Mouse (Mus musculus) intestine, embryonic 15.5 days (tissue): Measurements from ENCODE around the gene Kdm4b. TPM values are rescaled to one million over a fixed set of nuclear protein-coding genes. Genes with fewer than 3 reads are reported as not detected.
A peak's percentile ranks its signal among the peaks of the same experiment; 100 is the strongest.

Source experiments
- ATAC-seq: fragments of 200-750 bp; cut with Nextera tagmentation; 2 replicates; pipeline ENCODE4 v1.8.0; 2017; ENCODE audit warnings: moderate TSS enrichment, moderate library complexity
- H3K27ac ChIP-seq: fragments of 300-500 bp; sonication (generic); 2 replicates; pipeline ENCODE4 v1.5.1; 2015; ENCODE audit warnings: mild to moderate bottlenecking, inconsistent platforms
- H3K27me3 ChIP-seq: fragments of 300-500 bp; sonication (generic); replicated peaks from 2 replicates; pipeline ENCODE4 v1.6.1; 2015; ENCODE audit warnings: inconsistent platforms
- H3K36me3 ChIP-seq: fragments of 300-500 bp; sonication (generic); 2 replicates; pipeline ENCODE4 v1.6.1; 2015; ENCODE audit warnings: inconsistent platforms
- H3K4me1 ChIP-seq: fragments of 300-500 bp; sonication (generic); replicated peaks from 2 replicates; pipeline ENCODE4 v1.6.1; 2015; ENCODE audit warnings: inconsistent platforms
- H3K4me2 ChIP-seq: fragments of 300-500 bp; sonication (generic); replicated peaks from 2 replicates; pipeline ENCODE4 v1.6.1; 2015; ENCODE audit warnings: mild to moderate bottlenecking, inconsistent platforms
- H3K4me3 ChIP-seq: fragments of 300-500 bp; sonication (generic); replicated peaks from 2 replicates; pipeline ENCODE4 v1.5.1; 2015; ENCODE audit warnings: inconsistent platforms
- H3K9ac ChIP-seq: fragments of 300-500 bp; sonication (generic); 2 replicates; pipeline ENCODE4 v1.6.1; 2015; ENCODE audit warnings: inconsistent platforms
- H3K9me3 ChIP-seq: fragments of 300-500 bp; sonication (generic); 2 replicates; pipeline ENCODE4 v1.6.1; 2016; ENCODE audit warnings: inconsistent platforms
- WGBS: fragments of 180-500 bp; shearing (Covaris S2); methylation state at CpG from one replicate; pipeline ENCODE4 v1.1.7; 2015; 5-methylcytosine and 5-hydroxymethylcytosine counted together
- polyA plus RNA-seq: library from polyadenylated mRNA; unstranded; fragments of >200 nt; fragmentation: Nextera tagmentation; extraction: Ambion mirVana; gene quantifications from 2 replicates; pipeline ENCODE4 v1.2.1, GENCODE M21; 2015

Gene Kdm4b
- polyA plus RNA-seq = 25.1 and 27.5 TPM in 2 replicates

GRCm38 (mm10) chr17:56325450-56326152 lies at the start of gene Kdm4b:
Gene Kdm4b, plus strand, starts transcription at chr17:56326062.
- H3K4me2 ChIP-seq = peak within 1 kb of the TSS; percentile 88
- H3K9ac ChIP-seq = peak within 1 kb of the TSS; percentile 72
- ATAC-seq = peak; percentile 98
- peak within 1 kb of the TSS; percentile 90 for H3K27ac ChIP-seq
- under 1% methylated on average over 57 of the region's 57 CpGs for WGBS
- H3K36me3 ChIP-seq = peaks cover under 1% of the 10 kb centered on the region
- peaks cover 23% of the 10 kb centered on the region for H3K4me1 ChIP-seq
- H3K9me3 ChIP-seq = no peaks in the 10 kb centered on the region
- peak within 1 kb of the TSS; percentile 65 for H3K4me3 ChIP-seq
- H3K27me3 ChIP-seq = no peaks in the 10 kb centered on the region

- Histone ChIP-seq H3K27ac (peak within 1 kb of the TSS; percentile 95), H3K27me3 (no peaks in the 10 kb centered on the region), H3K9ac (peak within 1 kb of the TSS; percentile 78), H3K4me3 (peak within 1 kb of the TSS; percentile 66), H3K4me2 (peak within 1 kb of the TSS; percentile 71), H3K9me3 (no peaks in the 10 kb centered on the region), H3K4me1 (peaks cover 32% of the 10 kb centered on the region), H3K36me3 (peaks cover 16% of the 10 kb centered on the region)
- WGBS = 2% methylated on average over 21 of the region's 21 CpGs
- ATAC-seq = peak; percentile 92
Observed at GRCm38 (mm10) chr17:56276643-56277566, 49.0 kb upstream of the Kdm4b start, which contains the start of gene Ticam1. Gene Ticam1, minus strand, starts transcription at chr17:56276786.

- WGBS = 26% methylated on average over 2 of the region's 2 CpGs
- H3K4me1 ChIP-seq = peaks cover 32% of the 10 kb centered on the region
- peak overlapping the region; percentile 11; the same call in 1 of the 2 replicates for H3K9ac ChIP-seq
- no peaks in the 10 kb centered on the region for H3K9me3 ChIP-seq
- peak overlapping the region; percentile 95 for H3K27ac ChIP-seq
- H3K27me3 ChIP-seq = no peaks in the 10 kb centered on the region
- H3K36me3 ChIP-seq = peaks cover 15% of the 10 kb centered on the region
- peak overlapping the region; percentile 71 for H3K4me2 ChIP-seq
- peak overlapping the region; percentile 16; the same call in 1 of the 2 replicates for H3K4me3 ChIP-seq
- no peak for ATAC-seq
Observed at GRCm38 (mm10) chr17:56277567-56277893, 48.3 kb upstream of the Kdm4b start.

GRCm38 (mm10) chr17:56278340-56278739 lies 47.5 kb upstream of the Kdm4b start:
- Histone ChIP-seq H3K4me2 (0 out of 2 replicates have a peak overlapping the region, but pooled peaks have one; percentile 9), H3K4me3 (no peak overlapping the region), H3K27me3 (no peaks in the 10 kb centered on the region), H3K4me1 (peaks cover 29% of the 10 kb centered on the region), H3K36me3 (peaks cover 22% of the 10 kb centered on the region), H3K9me3 (no peaks in the 10 kb centered on the region), H3K9ac (no peak overlapping the region), H3K27ac (peak overlapping the region; percentile 95)
- WGBS = 76% methylated on average over 5 of the region's 5 CpGs
- ATAC-seq = no peak

GRCm38 (mm10) chr17:56279481-56280155 lies 46.2 kb upstream of the Kdm4b start:
- no peaks in the 10 kb centered on the region for H3K27me3 ChIP-seq
- no peak overlapping the region for H3K4me3 ChIP-seq
- H3K36me3 ChIP-seq = peaks cover 30% of the 10 kb centered on the region
- no peak overlapping the region for H3K9ac ChIP-seq
- no peak for ATAC-seq
- H3K9me3 ChIP-seq = no peaks in the 10 kb centered on the region
- WGBS = 84% methylated on average over 12 of the region's 12 CpGs
- H3K4me1 ChIP-seq = peaks cover 23% of the 10 kb centered on the region
- no peak overlapping the region for H3K4me2 ChIP-seq
- peak overlapping the region; percentile 61; the same call in 1 of the 2 replicates for H3K27ac ChIP-seq

- Histone ChIP-seq H3K9ac (no peak overlapping the region), H3K4me2 (0 out of 2 replicates have a peak overlapping the region, but pooled peaks have one; percentile 1), H3K4me1 (peaks cover 23% of the 10 kb centered on the region), H3K27ac (no peak overlapping the region; the same call in 1 of the 2 replicates), H3K9me3 (no peaks in the 10 kb centered on the region), H3K36me3 (peaks cover 44% of the 10 kb centered on the region), H3K4me3 (no peak overlapping the region), H3K27me3 (no peaks in the 10 kb centered on the region)
- 77% methylated on average over 12 of the region's 12 CpGs for WGBS
- ATAC-seq = no peak
Observed at GRCm38 (mm10) chr17:56281193-56281592, 44.7 kb upstream of the Kdm4b start.

- ATAC-seq = no peak
- H3K36me3 ChIP-seq = peaks cover 52% of the 10 kb centered on the region
- no peak overlapping the region for H3K4me3 ChIP-seq
- no peak overlapping the region for H3K9ac ChIP-seq
- no peak overlapping the region for H3K4me2 ChIP-seq
- H3K4me1 ChIP-seq = peaks cover 26% of the 10 kb centered on the region
- 81% methylated on average over 4 of the region's 4 CpGs for WGBS
- no peaks in the 10 kb centered on the region for H3K27me3 ChIP-seq
- H3K27ac ChIP-seq = no peak overlapping the region
- H3K9me3 ChIP-seq = no peaks in the 10 kb centered on the region
Observed at GRCm38 (mm10) chr17:56282802-56283201, 43.1 kb upstream of the Kdm4b start.

- H3K27ac ChIP-seq = no peak overlapping the region
- no peak for ATAC-seq
- H3K9ac ChIP-seq = no peak overlapping the region
- H3K4me1 ChIP-seq = peaks cover 26% of the 10 kb centered on the region
- no peaks in the 10 kb centered on the region for H3K27me3 ChIP-seq
- H3K4me3 ChIP-seq = no peak overlapping the region
- no peak overlapping the region for H3K4me2 ChIP-seq
- 92% methylated on average over 8 of the region's 8 CpGs for WGBS
- no peaks in the 10 kb centered on the region for H3K9me3 ChIP-seq
- H3K36me3 ChIP-seq = peaks cover 52% of the 10 kb centered on the region
Observed at GRCm38 (mm10) chr17:56283316-56283715, 42.5 kb upstream of the Kdm4b start.

GRCm38 (mm10) chr17:56285995-56286394 lies 39.9 kb upstream of the Kdm4b start:
- Histone ChIP-seq H3K4me1 (peaks cover 37% of the 10 kb centered on the region), H3K4me3 (no peak overlapping the region), H3K36me3 (peaks cover 43% of the 10 kb centered on the region), H3K9ac (no peak overlapping the region), H3K27ac (no peak overlapping the region), H3K27me3 (no peaks in the 10 kb centered on the region), H3K9me3 (no peaks in the 10 kb centered on the region), H3K4me2 (0 out of 2 replicates have a peak overlapping the region, but pooled peaks have one; percentile 4)
- ATAC-seq = no peak
- WGBS = 96% methylated on average over 11 of the region's 11 CpGs

- H3K36me3 ChIP-seq = peaks cover 35% of the 10 kb centered on the region
- peak; percentile 69 for ATAC-seq
- WGBS = 43% methylated on average over 3 of the region's 3 CpGs
- H3K9ac ChIP-seq = peak overlapping the region; percentile 47; the same call in 1 of the 2 replicates
- H3K9me3 ChIP-seq = no peaks in the 10 kb centered on the region
- H3K27ac ChIP-seq = peak overlapping the region; percentile 95
- peak overlapping the region; percentile 29 for H3K4me3 ChIP-seq
- no peaks in the 10 kb centered on the region for H3K27me3 ChIP-seq
- peaks cover 37% of the 10 kb centered on the region for H3K4me1 ChIP-seq
- H3K4me2 ChIP-seq = peak overlapping the region; percentile 79
Observed at GRCm38 (mm10) chr17:56287830-56288229, 38.0 kb upstream of the Kdm4b start.

- no peaks in the 10 kb centered on the region for H3K9me3 ChIP-seq
- WGBS = 23% methylated on average over 3 of the region's 3 CpGs
- peak overlapping the region; percentile 51 for H3K4me3 ChIP-seq
- H3K36me3 ChIP-seq = peaks cover 28% of the 10 kb centered on the region
- peak overlapping the region; percentile 79 for H3K4me2 ChIP-seq
- H3K27me3 ChIP-seq = no peaks in the 10 kb centered on the region
- no peak for ATAC-seq
- H3K27ac ChIP-seq = peak overlapping the region; percentile 95
- H3K4me1 ChIP-seq = peaks cover 37% of the 10 kb centered on the region
- peak overlapping the region; percentile 62; the same call in 1 of the 2 replicates for H3K9ac ChIP-seq
Observed at GRCm38 (mm10) chr17:56288866-56289265, 37.0 kb upstream of the Kdm4b start.
